Mouse (Mus musculus): Measurements from ENCODE around the gene Map2k5.

DNA sequence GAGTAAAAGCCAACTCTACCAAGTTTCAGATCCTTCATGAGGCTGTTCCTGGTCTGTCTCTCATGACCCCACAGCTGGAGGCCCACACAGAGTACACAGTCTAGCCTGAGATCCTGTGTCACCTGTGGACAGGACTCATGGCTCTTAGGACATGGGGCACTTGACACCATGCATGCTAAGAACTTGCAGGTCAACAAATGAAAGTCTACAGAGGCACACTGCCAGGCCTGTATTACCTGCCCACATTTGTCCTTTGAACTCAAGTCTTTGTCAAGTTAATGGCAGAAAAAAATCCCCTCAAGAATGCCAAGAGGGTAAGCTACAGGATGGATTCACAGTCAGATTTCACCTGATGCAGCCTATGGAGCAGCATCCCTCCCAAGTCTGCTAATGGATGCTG lies 62.5 kb downstream of the Map2k5 start:
- TF ChIP-seq POLR2A (IDR thresholded peaks at IDR 0.05; ENCODE audit: low read depth, low read length) (no peak), CTCF (conservative IDR thresholded peaks at IDR 0.05; ENCODE audit: insufficient read depth, insufficient read length, low read depth, low read length) (no peak)
